Mouse (Mus musculus) heart, embryonic 14.5 days (tissue): ENCODE measurements around the gene 1700029H14Rik. TPM values are rescaled to one million over a fixed set of nuclear protein-coding genes. Genes with fewer than 3 reads are reported as not detected.
A peak's percentile ranks its signal among the peaks of the same experiment; 100 is the strongest.

Experiments used
- ATAC-seq: fragments of 200-750 bp; cut with Nextera tagmentation; 2 replicates; pipeline ENCODE4 v1.8.0; 2017; ENCODE audit warnings: low read depth, moderate TSS enrichment; ENCODE audit not compliant: insufficient number of reproducible peaks, insufficient read depth, low FRiP score
- H3K27ac ChIP-seq, 2 experiments: fragments of 200-500 bp in 1 of 2; fragments of 300-500 bp in 1 of 2; sonication (generic) in 1 of 2; replicated peaks in 1 of 2; 2 replicates each; pipeline ENCODE4 v1.5.1; 2012 to 2014; ENCODE audit warnings: low read depth in 2 of 2, low read length in 2 of 2, control low read depth in 1 of 2, mild to moderate bottlenecking in 1 of 2, mixed read lengths in 1 of 2; ENCODE audit not compliant: control insufficient read depth in 1 of 2, insufficient read depth in 1 of 2
- H3K27me3 ChIP-seq: fragments of 300-500 bp; sonication (generic); 2 replicates; pipeline ENCODE4 v1.6.1; 2014; ENCODE audit warnings: mild to moderate bottlenecking, low read length, control low read depth; ENCODE audit not compliant: control insufficient read depth, insufficient read depth
- H3K36me3 ChIP-seq: fragments of 300-500 bp; sonication (generic); 2 replicates; pipeline ENCODE4 v1.6.1; 2014; ENCODE audit warnings: mild to moderate bottlenecking, control low read depth, low read length, mixed read lengths; ENCODE audit not compliant: control insufficient read depth, insufficient read depth
- H3K4me1 ChIP-seq, 2 experiments: fragments of 200-500 bp in 1 of 2; fragments of 300-500 bp in 1 of 2; sonication (generic) in 1 of 2; 2 replicates each; pipeline ENCODE4 v1.6.1; 2012 to 2014; ENCODE audit warnings: low read length in 2 of 2, control low read depth in 1 of 2, mixed read lengths in 1 of 2; ENCODE audit not compliant: control insufficient read depth in 2 of 2, insufficient read depth in 2 of 2
- H3K4me2 ChIP-seq: fragments of 300-500 bp; sonication (generic); 2 replicates; pipeline ENCODE4 v1.6.1; 2014; ENCODE audit warnings: mild to moderate bottlenecking, low read length
- H3K4me3 ChIP-seq, 2 experiments: fragments of 200-500 bp in 1 of 2; fragments of 300-500 bp in 1 of 2; sonication (generic) in 1 of 2; 2 replicates each; pipeline ENCODE4 v1.5.1; 2012 to 2014; ENCODE audit warnings: low read length in 2 of 2, mild to moderate bottlenecking in 2 of 2, control low read depth in 1 of 2, low read depth in 1 of 2, moderate library complexity in 1 of 2; ENCODE audit not compliant: control insufficient read depth in 1 of 2, insufficient read depth in 1 of 2
- H3K9ac ChIP-seq: fragments of 300-500 bp; sonication (generic); 2 replicates; pipeline ENCODE4 v1.6.1; 2014; ENCODE audit warnings: mild to moderate bottlenecking, low read length
- H3K9me3 ChIP-seq: fragments of 300-500 bp; sonication (generic); 2 replicates; pipeline ENCODE4 v1.6.1; 2016; ENCODE audit warnings: low read length, control low read depth; ENCODE audit not compliant: control insufficient read depth
- WGBS: fragments of 180-500 bp; shearing (Covaris S2); extraction: QIAGEN DNeasy Blood & Tissue Kit; methylation state at CpG from one replicate; pipeline ENCODE4 v1.1.7; 2014; 5-methylcytosine and 5-hydroxymethylcytosine counted together
- polyA plus RNA-seq: library from polyadenylated mRNA; unstranded; fragments of >200 nt; fragmentation: Nextera tagmentation; extraction: Ambion mirVana; gene quantifications from 2 replicates; pipeline ENCODE4 v1.2.1, GENCODE M21; 2014

Gene 1700029H14Rik
- polyA plus RNA-seq, 1 experiment from 2014 or later = not detected

- H3K9ac ChIP-seq = no peak overlapping the region
- H3K27me3 ChIP-seq = no peaks in the 10 kb centered on the region
- WGBS = 59% methylated on average over 7 of the region's 7 CpGs
- H3K4me1 ChIP-seq = peaks cover 17 to 20% of the 10 kb centered on the region in 2 experiments
- no peak overlapping the region for H3K4me2 ChIP-seq
- ATAC-seq = no peak
- H3K36me3 ChIP-seq = peaks cover 35% of the 10 kb centered on the region
- H3K4me3 ChIP-seq = no peak overlapping the region
- peak overlapping the region; percentile 12; a peak in 1 of 4 replicates for H3K27ac ChIP-seq
- H3K9me3 ChIP-seq = no peaks in the 10 kb centered on the region
These were observed 37.9 kb upstream of the 1700029H14Rik start for GRCm38 (mm10) chr8:13600204-13600603.

- peak; percentile 54 for ATAC-seq
These were observed 35.5 kb upstream of the 1700029H14Rik start for GRCm38 (mm10) chr8:13597777-13598176.

GRCm38 (mm10) chr8:13595861-13596260, 33.6 kb upstream of the 1700029H14Rik start:
- H3K27ac ChIP-seq = no peak overlapping the region
- H3K27me3 ChIP-seq = no peaks in the 10 kb centered on the region
- H3K4me1 ChIP-seq = peaks cover 14 to 19% of the 10 kb centered on the region in 2 experiments
- 91% methylated on average over 6 of the region's 6 CpGs for WGBS
- no peak overlapping the region for H3K9ac ChIP-seq
- no peak overlapping the region for H3K4me3 ChIP-seq
- no peak overlapping the region for H3K4me2 ChIP-seq
- ATAC-seq = no peak
- H3K36me3 ChIP-seq = peaks cover 30% of the 10 kb centered on the region
- no peaks in the 10 kb centered on the region for H3K9me3 ChIP-seq

More at GRCm38 (mm10) chr8:13597777-13598176, 35.5 kb upstream of the 1700029H14Rik start:
- Histone ChIP-seq H3K27ac (peak overlapping the region; percentile 70 to 72), H3K9me3 (no peaks in the 10 kb centered on the region), H3K36me3 (peaks cover 28% of the 10 kb centered on the region), H3K27me3 (no peaks in the 10 kb centered on the region), H3K4me3 (no peak overlapping the region), H3K4me2 (peak overlapping the region; percentile 24; the same call in 1 of the 2 replicates), H3K9ac (no peak overlapping the region), H3K4me1 (peaks cover 14 to 19% of the 10 kb centered on the region in 2 experiments)
- WGBS = 46% methylated on average over 6 of the region's 6 CpGs

GRCm38 (mm10) chr8:13594884-13595323, 32.6 kb upstream of the 1700029H14Rik start:
- no peaks in the 10 kb centered on the region for H3K9me3 ChIP-seq
- no peak overlapping the region for H3K4me2 ChIP-seq
- H3K9ac ChIP-seq = no peak overlapping the region
- H3K27ac ChIP-seq = no peak overlapping the region
- peaks cover 9 to 14% of the 10 kb centered on the region in 2 experiments for H3K4me1 ChIP-seq
- H3K4me3 ChIP-seq = no peak overlapping the region
- WGBS = 75% methylated on average over 11 of the region's 11 CpGs
- H3K36me3 ChIP-seq = peaks cover 36% of the 10 kb centered on the region
- no peaks in the 10 kb centered on the region for H3K27me3 ChIP-seq
- no peak for ATAC-seq

- H3K4me1 ChIP-seq = peaks cover 6 to 7% of the 10 kb centered on the region in 2 experiments
- ATAC-seq = no peak
- H3K36me3 ChIP-seq = peaks cover 36% of the 10 kb centered on the region
- H3K4me2 ChIP-seq = no peak overlapping the region
- WGBS = 76% methylated on average over 8 of the region's 8 CpGs
- H3K9me3 ChIP-seq = no peaks in the 10 kb centered on the region
- no peak overlapping the region for H3K9ac ChIP-seq
- no peak overlapping the region for H3K27ac ChIP-seq
- no peaks in the 10 kb centered on the region for H3K27me3 ChIP-seq
- H3K4me3 ChIP-seq = no peak overlapping the region
These were observed 31.1 kb upstream of the 1700029H14Rik start for GRCm38 (mm10) chr8:13593340-13593739.

GRCm38 (mm10) chr8:13591246-13591645, 29.0 kb upstream of the 1700029H14Rik start:
- Histone ChIP-seq H3K27me3 (no peaks in the 10 kb centered on the region), H3K9ac (no peak overlapping the region), H3K4me2 (no peak overlapping the region), H3K4me1 (no peaks in the 10 kb centered on the region; a peak in 1 of 4 replicates), H3K27ac (no peak overlapping the region), H3K4me3 (no peak overlapping the region), H3K9me3 (no peaks in the 10 kb centered on the region), H3K36me3 (peaks cover 33% of the 10 kb centered on the region)
- ATAC-seq = no peak
- 80% methylated on average over 6 of the region's 6 CpGs for WGBS

GRCm38 (mm10) chr8:13589071-13589470, 26.8 kb upstream of the 1700029H14Rik start:
- Histone ChIP-seq H3K4me2 (no peak overlapping the region), H3K9ac (no peak overlapping the region), H3K9me3 (no peaks in the 10 kb centered on the region), H3K4me1 (no peaks in the 10 kb centered on the region; a peak in 1 of 4 replicates), H3K36me3 (peaks cover 44% of the 10 kb centered on the region), H3K27ac (no peak overlapping the region), H3K4me3 (no peak overlapping the region), H3K27me3 (no peaks in the 10 kb centered on the region)
- ATAC-seq = no peak
- 51% methylated on average over 6 of the region's 6 CpGs for WGBS

GRCm38 (mm10) chr8:13584652-13585051, 22.4 kb upstream of the 1700029H14Rik start:
- Histone ChIP-seq H3K27ac (no peak overlapping the region), H3K27me3 (no peaks in the 10 kb centered on the region), H3K9ac (no peak overlapping the region), H3K4me2 (no peak overlapping the region), H3K4me1 (no peaks in the 10 kb centered on the region; a peak in 1 of 4 replicates), H3K4me3 (no peak overlapping the region), H3K9me3 (peaks cover 5% of the 10 kb centered on the region; the same call in 1 of the 2 replicates), H3K36me3 (peaks cover 79% of the 10 kb centered on the region)
- ATAC-seq = no peak
- WGBS = 83% methylated on average over 8 of the region's 8 CpGs
